Mouse (Mus musculus) limb, embryonic 12.5 days (tissue): ENCODE measurements around the gene Slc26a6. TPM values are rescaled to one million over a fixed set of nuclear protein-coding genes. Genes with fewer than 3 reads are reported as not detected.

Source experiments
- microRNA-seq: library from miRNA; unstranded; fragments of <30 nt; microRNA quantifications from one replicate; pipeline ENCODE4, GENCODE M21; 2017
- polyA plus RNA-seq: library from polyadenylated mRNA; unstranded; fragments of >200 nt; fragmentation: Nextera tagmentation; extraction: Ambion mirVana; gene quantifications from 2 replicates; pipeline ENCODE4 v1.2.1, GENCODE M21; 2016

Gene Slc26a6
- polyA plus RNA-seq, 1 experiment from 2014 or later = 20.1 TPM

Small RNA genes within 50 kb of the gene (microRNA-seq; reads per million reads assigned to microRNA genes)
- not detected for gene Gm23156

Other genes with a start within 250 kb of the Slc26a6 start
- 54.6 and 61.3 TPM in 2 replicates for gene Arih2, start 203.9 kb upstream of the Slc26a6 start, polyA plus RNA-seq
- 40.7 and 43.2 TPM in 2 replicates for gene Slc25a20, start 191.2 kb upstream of the Slc26a6 start, polyA plus RNA-seq
- gene Prkar2a, start 164.0 kb upstream of the Slc26a6 start, polyA plus RNA-seq = 34.8 and 35.5 TPM in 2 replicates
- 144 and 146 TPM in 2 replicates for gene Ip6k2, start 69.5 kb upstream of the Slc26a6 start, polyA plus RNA-seq
- 19.3 and 21.6 TPM in 2 replicates for gene Nckipsd, start 44.9 kb upstream of the Slc26a6 start, polyA plus RNA-seq
- gene Celsr3, start 27.0 kb upstream of the Slc26a6 start, polyA plus RNA-seq = 0.14 and 0.30 TPM in 2 replicates
- not detected in 2 replicates for gene Tmem89, start 61.3 kb downstream of the Slc26a6 start, polyA plus RNA-seq
- 439 and 444 TPM in 2 replicates for gene Uqcrc1, start 83.3 kb downstream of the Slc26a6 start, polyA plus RNA-seq
- 8.0 TPM in 2 replicates for gene Col7a1, start 100.3 kb downstream of the Slc26a6 start, polyA plus RNA-seq
- gene Ucn2, start 132.7 kb downstream of the Slc26a6 start, polyA plus RNA-seq = 0.37 TPM in 1 of 2 replicates, not detected in the other
- gene Pfkfb4, start 138.5 kb downstream of the Slc26a6 start, polyA plus RNA-seq = 13.4 and 16.3 TPM in 2 replicates
- 49.1 and 55.2 TPM in 2 replicates for gene Shisa5, start 185.3 kb downstream of the Slc26a6 start, polyA plus RNA-seq
- 7.1 and 7.5 TPM in 2 replicates for gene Trex1, start 206.5 kb downstream of the Slc26a6 start, polyA plus RNA-seq
- 31.6 and 33.4 TPM in 2 replicates for gene Atrip, start 220.8 kb downstream of the Slc26a6 start, polyA plus RNA-seq
- gene Ccdc51, start 229.2 kb downstream of the Slc26a6 start, polyA plus RNA-seq = 12.8 and 13.9 TPM in 2 replicates
- gene Tma7, start 229.3 kb downstream of the Slc26a6 start, polyA plus RNA-seq = 840 and 867 TPM in 2 replicates
- gene Plxnb1, start 242.1 kb downstream of the Slc26a6 start, polyA plus RNA-seq = 22.2 and 25.7 TPM in 2 replicates